Mouse (Mus musculus) erythroblast, embryonic 14.5 days (primary cell): ENCODE measurements around the gene Ppef2. TPM values are rescaled to one million over a fixed set of nuclear protein-coding genes. Genes with fewer than 3 reads are reported as not detected.

Experiments
- H3K27me3 ChIP-seq: 2 replicates; pipeline ENCODE4 v1.6.1; 2012; ENCODE audit warnings: inconsistent platforms; ENCODE audit not compliant: control insufficient read depth
- H3K36me3 ChIP-seq: 2 replicates; pipeline ENCODE4 v1.6.1; 2012; ENCODE audit warnings: mild to moderate bottlenecking, inconsistent platforms; ENCODE audit not compliant: control insufficient read depth
- H3K4me1 ChIP-seq: 2 replicates; pipeline ENCODE4 v1.6.1; 2012; ENCODE audit warnings: inconsistent platforms; ENCODE audit not compliant: control insufficient read depth
- H3K4me3 ChIP-seq: replicated peaks from 2 replicates; pipeline ENCODE3; 2012; ENCODE audit warnings: moderate library complexity, mild to moderate bottlenecking, inconsistent platforms
- H3K9me3 ChIP-seq: 2 replicates; pipeline ENCODE4 v1.6.1; 2012; ENCODE audit warnings: low read length, inconsistent platforms, mixed read lengths; ENCODE audit not compliant: control insufficient read depth
- GATA1 ChIP-seq: IDR thresholded peaks from 2 replicates; pipeline ENCODE4 v1.6.1; 2012; ENCODE audit warnings: low read length, inconsistent platforms, mixed read lengths
- TAL1 ChIP-seq: IDR thresholded peaks from 3 replicates; pipeline ENCODE4 v1.6.1; 2012; ENCODE audit warnings: low read length, inconsistent platforms, mixed read lengths
- polyA plus RNA-seq: library from polyadenylated mRNA; stranded (reverse); fragments of >175 nt; gene quantifications from 2 replicates; pipeline ENCODE4 v1.2.3, GENCODE M21; 2012

Ppef2 gene
- polyA plus RNA-seq, 1 experiment, result not detected

- Histone ChIP-seq H3K9me3 (peaks cover 2% of the 10 kb centered on the region; the same call in 1 of the 2 replicates), H3K4me3 (no peak overlapping the region), H3K4me1 (no peaks in the 10 kb centered on the region), H3K36me3 (no peaks in the 10 kb centered on the region), H3K27me3 (peaks cover 10% of the 10 kb centered on the region)
- TF ChIP-seq TAL1 (no peak), GATA1 (no peak)
These were observed 11.2 kb downstream of the Ppef2 start for GRCm38 (mm10) chr5:92244900-92245299.

- Histone ChIP-seq H3K27me3 (peaks cover 8% of the 10 kb centered on the region), H3K9me3 (no peaks in the 10 kb centered on the region; the same call in 1 of the 2 replicates), H3K4me1 (no peaks in the 10 kb centered on the region), H3K4me3 (no peak overlapping the region), H3K36me3 (no peaks in the 10 kb centered on the region)
- TF ChIP-seq GATA1, result no peak
- no peak for TF ChIP-seq TAL1
These were observed 15.3 kb downstream of the Ppef2 start for GRCm38 (mm10) chr5:92240769-92241168.

- no peak overlapping the region for H3K4me3 ChIP-seq
- TF ChIP-seq TAL1 (no peak), GATA1 (no peak)
- peaks cover 3% of the 10 kb centered on the region; the same call in 1 of the 2 replicates for H3K27me3 ChIP-seq
- no peaks in the 10 kb centered on the region; the same call in 1 of the 2 replicates for H3K9me3 ChIP-seq
- H3K36me3 ChIP-seq, result no peaks in the 10 kb centered on the region
- no peaks in the 10 kb centered on the region for H3K4me1 ChIP-seq
These were observed 16.5 kb downstream of the Ppef2 start for GRCm38 (mm10) chr5:92239333-92240232.

- H3K27me3 ChIP-seq, result peaks cover 7% of the 10 kb centered on the region
- no peaks in the 10 kb centered on the region for H3K4me1 ChIP-seq
- TF ChIP-seq TAL1 (no peak), GATA1 (no peak)
- no peaks in the 10 kb centered on the region for H3K9me3 ChIP-seq
- no peak overlapping the region for H3K4me3 ChIP-seq
- no peaks in the 10 kb centered on the region for H3K36me3 ChIP-seq
These were observed 21.0 kb downstream of the Ppef2 start for GRCm38 (mm10) chr5:92234939-92235557.

- H3K9me3 ChIP-seq, result no peaks in the 10 kb centered on the region
- no peaks in the 10 kb centered on the region for H3K36me3 ChIP-seq
- no peak overlapping the region for H3K4me3 ChIP-seq
- H3K27me3 ChIP-seq, result peaks cover 10% of the 10 kb centered on the region
- no peaks in the 10 kb centered on the region for H3K4me1 ChIP-seq
- TF ChIP-seq TAL1 (no peak), GATA1 (no peak)
These were observed 22.7 kb downstream of the Ppef2 start for GRCm38 (mm10) chr5:92233366-92233765.

GRCm38 (mm10) chr5:92231836-92232235, 24.2 kb downstream of the Ppef2 start:
- H3K36me3 ChIP-seq, result no peaks in the 10 kb centered on the region
- TF ChIP-seq TAL1, result no peak
- no peak for TF ChIP-seq GATA1
- H3K4me1 ChIP-seq, result no peaks in the 10 kb centered on the region
- H3K4me3 ChIP-seq, result no peak overlapping the region
- H3K9me3 ChIP-seq, result no peaks in the 10 kb centered on the region
- peaks cover 10% of the 10 kb centered on the region for H3K27me3 ChIP-seq

- no peak for TF ChIP-seq GATA1
- TF ChIP-seq TAL1, result no peak
- H3K9me3 ChIP-seq, result no peaks in the 10 kb centered on the region
- H3K27me3 ChIP-seq, result peaks cover 7% of the 10 kb centered on the region
- H3K4me3 ChIP-seq, result no peak overlapping the region
- H3K4me1 ChIP-seq, result no peaks in the 10 kb centered on the region
- H3K36me3 ChIP-seq, result no peaks in the 10 kb centered on the region
These were observed 25.8 kb downstream of the Ppef2 start for GRCm38 (mm10) chr5:92230306-92230705.

GRCm38 (mm10) chr5:92229514-92229913, 26.6 kb downstream of the Ppef2 start:
- Histone ChIP-seq H3K4me1 (no peaks in the 10 kb centered on the region), H3K9me3 (no peaks in the 10 kb centered on the region), H3K36me3 (no peaks in the 10 kb centered on the region), H3K27me3 (peaks cover 7% of the 10 kb centered on the region), H3K4me3 (no peak overlapping the region)
- TF ChIP-seq GATA1, result no peak
- no peak for TF ChIP-seq TAL1

GRCm38 (mm10) chr5:92228776-92229175, 27.3 kb downstream of the Ppef2 start:
- H3K4me3 ChIP-seq, result no peak overlapping the region
- H3K27me3 ChIP-seq, result peaks cover 7% of the 10 kb centered on the region
- TF ChIP-seq TAL1, result no peak
- TF ChIP-seq GATA1, result no peak
- no peaks in the 10 kb centered on the region for H3K36me3 ChIP-seq
- H3K9me3 ChIP-seq, result no peaks in the 10 kb centered on the region
- H3K4me1 ChIP-seq, result no peaks in the 10 kb centered on the region
